Comparison of ENCODE assay signal across 13 mouse cellular contexts in the genomic region with DNA sequence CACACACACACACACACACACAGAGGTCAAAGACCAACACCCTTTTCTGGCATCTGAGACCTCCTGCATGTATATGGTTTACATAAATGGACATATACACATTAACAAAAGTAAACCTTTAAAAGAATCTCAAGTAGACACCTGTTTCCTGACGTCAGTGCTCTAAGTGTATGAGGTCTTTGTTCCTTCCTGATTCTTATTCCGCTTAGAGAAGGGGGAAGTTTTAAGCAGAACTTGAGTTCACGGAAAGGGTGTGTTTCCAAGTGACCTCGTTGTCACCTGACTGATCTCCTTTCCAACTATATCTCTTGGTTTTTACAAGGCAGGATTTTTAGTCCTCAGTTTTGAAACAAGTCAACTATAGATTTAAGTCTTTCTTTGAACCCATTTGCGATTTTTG. TPM values are rescaled to one million over a fixed set of nuclear protein-coding genes. Genes with fewer than 3 reads are reported as not detected.
A peak's percentile ranks its signal among the peaks of the same experiment; 100 is the strongest.
DNase-seq lines count a peak whose midpoint lies in the region; ATAC-seq and TF ChIP-seq lines count a peak whose summit lies in the region.
"Had no signal": no experiment of that assay in that cellular context is flagged by ENCODE, and none has a peak within 500 bp of the region (broad histone marks: within the 10 kb centered on the region; RNA-seq: fewer than 3 reads in every experiment).

No protein-coding gene starts in this region.

- H3K27me3 ChIP-seq in lung, embryonic 14.5 days (ENCODE audit: insufficient read depth, low read length), result no peaks in the 10 kb centered on the region
- no peaks in the 10 kb centered on the region for H3K27me3 ChIP-seq in MEL (ENCODE audit: control insufficient read depth in 1 of 2, insufficient read depth in 2 of 2, low read length in 2 of 2)
- H3K27me3 ChIP-seq: embryonic facial prominence, embryonic 12.5 days; heart, embryonic 12.5 days; kidney, embryonic 15.5 days had no signal

- H3K9ac ChIP-seq in lung, embryonic 14.5 days, result no peak overlapping the region
- H3K9ac ChIP-seq in MEL (ENCODE audit: control insufficient read depth, low read depth, low read length, poor library complexity, severe bottlenecking), result no peak overlapping the region; the same call in 1 of the 2 replicates
- H3K9ac ChIP-seq: embryonic facial prominence, embryonic 12.5 days; forebrain, postnatal 0 days; heart, embryonic 12.5 days; kidney, embryonic 15.5 days; liver, embryonic 14.5 days had no signal

- no peaks in the 10 kb centered on the region for H3K9me3 ChIP-seq in lung, embryonic 14.5 days (ENCODE audit: low read depth, low read length)
- H3K9me3 ChIP-seq in MEL (replicated peaks; ENCODE audit: insufficient read depth, low read length), result no peaks in the 10 kb centered on the region
- H3K9me3 ChIP-seq: embryonic facial prominence, embryonic 12.5 days; heart, embryonic 12.5 days; kidney, embryonic 15.5 days had no signal

- peak; percentile 42 to 67; a peak in 3 of 4 replicates for TF ChIP-seq EP300 in MEL (IDR thresholded peaks at IDR 0.05; ENCODE audit: low read depth in 1 of 2, low read length in 2 of 2)

- no peak for TF ChIP-seq CTCF in lung, embryonic 14.5 days (IDR thresholded peaks at IDR 0.05; ENCODE audit: low read depth)
- no peak for TF ChIP-seq CTCF in MEL (IDR thresholded peaks at IDR 0.05 in 2 of 3, conservative IDR thresholded peaks at IDR 0.05 in 1 of 3; ENCODE audit: control insufficient read depth in 1 of 3, insufficient read depth in 1 of 3, low read depth in 2 of 3, low read length in 3 of 3, poor library complexity in 1 of 3, severe bottlenecking in 1 of 3)

- H3K27ac ChIP-seq in lung, embryonic 14.5 days (ENCODE audit: low read depth), result no peak overlapping the region
- peak overlapping the region; percentile 74 for H3K27ac ChIP-seq in MEL (ENCODE audit: control insufficient read depth, low read depth, low read length)
- H3K27ac ChIP-seq: embryonic facial prominence, embryonic 12.5 days; kidney, embryonic 15.5 days; liver, embryonic 14.5 days had no signal

- DNase-seq in lung, embryonic 14.5 days, result peak; percentile 55
- DNase-seq in lung, postnatal 14 days, result no peak
- DNase-seq in MEL (ENCODE audit: low read depth, low spot score), result peak; percentile 83
- DNase-seq in urinary bladder, adult 18-20 months (ENCODE audit: low spot score in 2 of 2), result no peak
- no peak for DNase-seq in urinary bladder, postnatal 10 days (ENCODE audit: low spot score)
- DNase-seq in testis, postnatal 14 days (ENCODE audit: low spot score), result no peak
- DNase-seq: forebrain, postnatal 0 days had no signal

- 51% methylated on average over 5 of the region's 5 CpGs for WGBS in lung, embryonic 14.5 days

- no peak for TF ChIP-seq POLR2A in MEL (IDR thresholded peaks at IDR 0.05; ENCODE audit: control insufficient read depth in 1 of 2, insufficient read depth in 1 of 2, low read depth in 1 of 2, low read length in 2 of 2, poor library complexity in 1 of 2)

- ATAC-seq in lung, embryonic 14.5 days (ENCODE audit: insufficient read depth), result peak; percentile 56; the same call in 1 of the 2 replicates
- ATAC-seq in hematopoietic stem cell, adult 5-6 weeks (replicated peaks in 1 of 2; ENCODE audit: insufficient read depth in 1 of 2, low FRiP score in 2 of 2, low TSS enrichment in 1 of 2, low read depth in 1 of 2, poor library complexity in 2 of 2, severe bottlenecking in 2 of 2), result peak; percentile 88 to 96
- peak; percentile 96 for ATAC-seq in neutrophil, adult 5-6 weeks (ENCODE audit: extremely low read depth, insufficient number of reproducible peaks, low FRiP score, poor library complexity, severe bottlenecking)
- ATAC-seq: forebrain, postnatal 0 days had no signal

- H3K79me2 ChIP-seq in MEL (ENCODE audit: control insufficient read depth, insufficient read depth, low read length, poor library complexity), result peaks cover 52% of the 10 kb centered on the region

- no peak overlapping the region for H3K4me2 ChIP-seq in lung, embryonic 14.5 days
- H3K4me2 ChIP-seq: embryonic facial prominence, embryonic 12.5 days; heart, embryonic 12.5 days; kidney, embryonic 15.5 days had no signal

- H3K36me3 ChIP-seq in lung, embryonic 14.5 days (ENCODE audit: insufficient read depth), result 0 out of 2 replicates have a peak, but pooled peaks cover 4% of the 10 kb centered on the region
- H3K36me3 ChIP-seq in MEL (ENCODE audit: control insufficient read depth in 1 of 2, insufficient read depth in 2 of 2, low read length in 2 of 2), result peaks cover 11 to 60% of the 10 kb centered on the region in 2 experiments
- H3K36me3 ChIP-seq: embryonic facial prominence, embryonic 12.5 days had no signal

- no peaks in the 10 kb centered on the region for H3K4me1 ChIP-seq in lung, embryonic 14.5 days (ENCODE audit: insufficient read depth)
- peaks cover 32 to 39% of the 10 kb centered on the region in 2 experiments for H3K4me1 ChIP-seq in MEL (ENCODE audit: control insufficient read depth in 1 of 2, insufficient read depth in 2 of 2, low read length in 2 of 2)

- no peak overlapping the region for H3K4me3 ChIP-seq in lung, embryonic 14.5 days (ENCODE audit: low read depth, low read length)
- H3K4me3 ChIP-seq in MEL (ENCODE audit: control insufficient read depth in 1 of 2, insufficient read depth in 1 of 2, low read depth in 2 of 2, low read length in 2 of 2), result peak overlapping the region in 1 of 2 experiments; percentile 5; a peak in 1 of 4 replicates
- H3K4me3 ChIP-seq: embryonic facial prominence, embryonic 12.5 days; heart, embryonic 12.5 days; kidney, embryonic 15.5 days had no signal

- no peak for TF ChIP-seq RAD21 in MEL (IDR thresholded peaks at IDR 0.05; ENCODE audit: low read depth, low read length)

TF ChIP-seq in MEL, 35 proteins besides CTCF, POLR2A, EP300 and RAD21 (continues in another document):
- TF ChIP-seq MAX (IDR thresholded peaks at IDR 0.05; ENCODE audit: low read length) (0 out of 2 replicates have a peak, but pooled peaks have one; percentile 25), MEF2A (IDR thresholded peaks at IDR 0.05; ENCODE audit: extremely low read depth, insufficient replicate concordance, low read depth, low read length, poor library complexity, severe bottlenecking) (no peak), ZMIZ1 (IDR thresholded peaks at IDR 0.05; ENCODE audit: low read depth, low read length) (no peak), SIN3A (IDR thresholded peaks at IDR 0.05; ENCODE audit: low read length) (peak; percentile 88), GATA1 (IDR thresholded peaks at IDR 0.05; ENCODE audit: low read depth, low read length) (peak; percentile 4; the same call in 1 of the 2 replicates), TBP (IDR thresholded peaks at IDR 0.05; ENCODE audit: low read depth, low read length) (no peak), MXI1 (IDR thresholded peaks at IDR 0.05; ENCODE audit: low read depth, low read length) (peak; percentile 41; the same call in 1 of the 2 replicates), TAL1 (IDR thresholded peaks at IDR 0.05; ENCODE audit: low read length) (peak; percentile 76), ETS1 (IDR thresholded peaks at IDR 0.05; ENCODE audit: low read depth, low read length) (peak; percentile 93), TCF12 (IDR thresholded peaks at IDR 0.05; ENCODE audit: low read depth, low read length) (0 out of 2 replicates have a peak, but pooled peaks have one; percentile 37), USF1 (IDR thresholded peaks at IDR 0.05; ENCODE audit: low read depth, low read length) (peak; percentile 87), USF2 (IDR thresholded peaks at IDR 0.05; ENCODE audit: borderline replicate concordance in 1 of 2, insufficient read depth in 1 of 2, low read depth in 1 of 2, low read length in 2 of 2) (peak in 1 of 2 experiments; percentile 46; a peak in 1 of 4 replicates), CHD2 (IDR thresholded peaks at IDR 0.05; ENCODE audit: low read length) (no peak), MYC (IDR thresholded peaks at IDR 0.05; ENCODE audit: low read depth, low read length) (peak; percentile 62), CHD1 (IDR thresholded peaks at IDR 0.05; ENCODE audit: low read depth, low read length) (no peak)

RNA-seq across cellular contexts. Expression of a gene that starts 10.8 kb away (rescaled TPM):
- polyA plus RNA-seq in lung, embryonic 14.5 days (2014; fragmentation: Nextera tagmentation; extraction: Ambion mirVana), result 54.7 and 58.2 TPM in 2 replicates
- total RNA-seq in MEL (2012; rRNA removed), result 41.5 and 50.8 TPM in 2 replicates
- 10 to 100 TPM in 1 of 2 experiments, not detected in 1; 81.5 TPM for polyA plus RNA-seq in MEL (2012; ENCODE audit: insufficient read depth in 1 of 2, insufficient read length in 2 of 2, low read depth in 1 of 2, low replicate concordance in 2 of 2, missing spikeins in 1 of 2)
- total RNA-seq in hematopoietic stem cell, adult 5-6 weeks (2017), result 77.4 and 146 TPM in 2 replicates
- total RNA-seq in neutrophil, adult 5-6 weeks (2017), result 618 and 662 TPM in 2 replicates

RNA-seq across cellular contexts. Expression of a gene that starts 14.6 kb away (rescaled TPM):
- polyA plus RNA-seq in lung, embryonic 14.5 days (2014; fragmentation: Nextera tagmentation; extraction: Ambion mirVana), result 54.0 and 57.9 TPM in 2 replicates
- total RNA-seq in MEL (2012; rRNA removed), result 63.9 and 78.8 TPM in 2 replicates
- polyA plus RNA-seq in MEL (2012; ENCODE audit: insufficient read depth in 1 of 2, insufficient read length in 2 of 2, low read depth in 1 of 2, low replicate concordance in 2 of 2, missing spikeins in 1 of 2), result 100 to 1,000 TPM in 1 of 2 experiments, 10 to 100 TPM in 1; 80.6 to 130 TPM
- 85.1 and 133 TPM in 2 replicates for total RNA-seq in hematopoietic stem cell, adult 5-6 weeks (2017)
- total RNA-seq in neutrophil, adult 5-6 weeks (2017), result 174 and 184 TPM in 2 replicates

RNA-seq across cellular contexts. Expression of a gene that starts 30.9 kb away (rescaled TPM):
- polyA plus RNA-seq in lung, embryonic 14.5 days (2014; fragmentation: Nextera tagmentation; extraction: Ambion mirVana), result 25.7 and 26.0 TPM in 2 replicates
- total RNA-seq in MEL (2012; rRNA removed), result 15.8 and 16.7 TPM in 2 replicates
- polyA plus RNA-seq in MEL (2012; ENCODE audit: insufficient read depth in 1 of 2, insufficient read length in 2 of 2, low read depth in 1 of 2, low replicate concordance in 2 of 2, missing spikeins in 1 of 2), result 10 to 100 TPM in 1 of 2 experiments, not detected in 1; 14.5 TPM
- 15.4 and 16.2 TPM in 2 replicates for total RNA-seq in hematopoietic stem cell, adult 5-6 weeks (2017)
- total RNA-seq in neutrophil, adult 5-6 weeks (2017), result 6.3 and 7.4 TPM in 2 replicates

RNA-seq across cellular contexts. Expression of a gene that starts 31.0 kb away (rescaled TPM):
- polyA plus RNA-seq in lung, embryonic 14.5 days (2014; fragmentation: Nextera tagmentation; extraction: Ambion mirVana), result 22.6 and 23.5 TPM in 2 replicates
- 8.1 and 11.1 TPM in 2 replicates for total RNA-seq in MEL (2012; rRNA removed)
- 10 to 100 TPM in 1 of 2 experiments, not detected in 1; 17.5 TPM for polyA plus RNA-seq in MEL (2012; ENCODE audit: insufficient read depth in 1 of 2, insufficient read length in 2 of 2, low read depth in 1 of 2, low replicate concordance in 2 of 2, missing spikeins in 1 of 2)
- total RNA-seq in hematopoietic stem cell, adult 5-6 weeks (2017), result 18.3 and 20.9 TPM in 2 replicates
- total RNA-seq in neutrophil, adult 5-6 weeks (2017), result 23.0 and 29.7 TPM in 2 replicates

RNA-seq across cellular contexts. Expression of a gene that starts 50.6 kb away (rescaled TPM):
- 14.1 and 14.9 TPM in 2 replicates for polyA plus RNA-seq in lung, embryonic 14.5 days (2014; fragmentation: Nextera tagmentation; extraction: Ambion mirVana)
- 0.46 and 0.50 TPM in 2 replicates for total RNA-seq in MEL (2012; rRNA removed)
- polyA plus RNA-seq in MEL (2012; ENCODE audit: insufficient read depth in 1 of 2, insufficient read length in 2 of 2, low read depth in 1 of 2, low replicate concordance in 2 of 2, missing spikeins in 1 of 2), result 1 to 10 TPM in 1 of 2 experiments, not detected in 1; 1.1 TPM
- total RNA-seq in hematopoietic stem cell, adult 5-6 weeks (2017), result 1.8 and 3.1 TPM in 2 replicates
- 6.4 and 6.9 TPM in 2 replicates for total RNA-seq in neutrophil, adult 5-6 weeks (2017)

Comparison
In these comparisons a context has a peak if more than half of its experiments do, and no peak if none do; other contexts are left out.
1. DNase-seq: peak in lung, embryonic 14.5 days (single experiment) and MEL (single experiment); none in lung, postnatal 14 days (single experiment), urinary bladder, adult 18-20 months (0 of 2), urinary bladder, postnatal 10 days (single experiment) and testis, postnatal 14 days (single experiment).
2. Peak in every context shown above with its lines, with median percentiles within 50 percentile points of each other: ATAC-seq.